Mouse (Mus musculus): Measurements from ENCODE around the gene Olfr1415.
"Not testable (repeated sequence)": the region's sequence is repeated elsewhere in the genome, so short reads cannot be mapped to it uniquely, and the experiment has no call there.

Gene Olfr1415

GRCm38 (mm10) chr1:92496001-92496400, at the start of gene Olfr1415:
Olfr1415 (minus strand) TSS chr1:92496101.
- DNase-seq (ENCODE audit: low read depth, low spot score) = no peak
- Histone ChIP-seq H3K36me3 (ENCODE audit: control insufficient read depth, insufficient read depth, low read length, poor library complexity, severe bottlenecking) (no peaks in the 10 kb centered on the region), H3K27me3 (ENCODE audit: control insufficient read depth, insufficient read depth, low read length, poor library complexity, severe bottlenecking) (no peaks in the 10 kb centered on the region; the same call in 1 of the 2 replicates)

GRCm38 (mm10) chr1:92539071-92539470, 43.2 kb upstream of the Olfr1415 start:
- DNase-seq (ENCODE audit: low read depth, low spot score) = no peak
- no peaks in the 10 kb centered on the region for H3K27me3 ChIP-seq (ENCODE audit: control insufficient read depth, insufficient read depth, low read length, poor library complexity, severe bottlenecking)

GRCm38 (mm10) chr1:92536972-92537371, 41.1 kb upstream of the Olfr1415 start:
- peak; percentile 4 for DNase-seq (ENCODE audit: low read depth, low spot score)
- H3K27me3 ChIP-seq (ENCODE audit: control insufficient read depth, insufficient read depth, low read length, poor library complexity, severe bottlenecking) = no peaks in the 10 kb centered on the region

More at GRCm38 (mm10) chr1:92539071-92539470, 43.2 kb upstream of the Olfr1415 start:
- no peaks in the 10 kb centered on the region for H3K36me3 ChIP-seq (ENCODE audit: control insufficient read depth, insufficient read depth, low read length, poor library complexity, severe bottlenecking)

GRCm38 (mm10) chr1:92523764-92524163, 27.9 kb upstream of the Olfr1415 start:
- no peaks in the 10 kb centered on the region for H3K27me3 ChIP-seq (ENCODE audit: control insufficient read depth, insufficient read depth, low read length, poor library complexity, severe bottlenecking)
- H3K36me3 ChIP-seq (ENCODE audit: control insufficient read depth, insufficient read depth, low read length, poor library complexity, severe bottlenecking) = no peaks in the 10 kb centered on the region
- DNase-seq (ENCODE audit: low read depth, low spot score) = no peak

More at GRCm38 (mm10) chr1:92536972-92537371, 41.1 kb upstream of the Olfr1415 start:
- H3K36me3 ChIP-seq (ENCODE audit: control insufficient read depth, insufficient read depth, low read length, poor library complexity, severe bottlenecking) = no peaks in the 10 kb centered on the region

- Histone ChIP-seq H3K36me3 (ENCODE audit: control insufficient read depth, insufficient read depth, low read length, poor library complexity, severe bottlenecking) (no peaks in the 10 kb centered on the region), H3K27me3 (ENCODE audit: control insufficient read depth, insufficient read depth, low read length, poor library complexity, severe bottlenecking) (no peaks in the 10 kb centered on the region)
- no peak for DNase-seq (ENCODE audit: low read depth, low spot score)
These were observed 25.5 kb upstream of the Olfr1415 start for GRCm38 (mm10) chr1:92521376-92521775.

- Histone ChIP-seq H3K27me3 (ENCODE audit: control insufficient read depth, insufficient read depth, low read length, poor library complexity, severe bottlenecking) (no peaks in the 10 kb centered on the region), H3K36me3 (ENCODE audit: control insufficient read depth, insufficient read depth, low read length, poor library complexity, severe bottlenecking) (no peaks in the 10 kb centered on the region)
- DNase-seq (ENCODE audit: low read depth, low spot score) = no peak
These were observed 23.1 kb upstream of the Olfr1415 start for GRCm38 (mm10) chr1:92519046-92519445.

- DNase-seq (ENCODE audit: low read depth, low spot score) = no peak
- no peaks in the 10 kb centered on the region for H3K27me3 ChIP-seq (ENCODE audit: control insufficient read depth, insufficient read depth, low read length, poor library complexity, severe bottlenecking)
- H3K36me3 ChIP-seq (ENCODE audit: control insufficient read depth, insufficient read depth, low read length, poor library complexity, severe bottlenecking) = no peaks in the 10 kb centered on the region
These were observed 22.7 kb upstream of the Olfr1415 start, which contains the start of gene Olfr1414 for GRCm38 (mm10) chr1:92518561-92518960. Olfr1414 (minus strand) TSS chr1:92518661.

GRCm38 (mm10) chr1:92515390-92515789, 19.5 kb upstream of the Olfr1415 start:
- no peaks in the 10 kb centered on the region for H3K36me3 ChIP-seq (ENCODE audit: control insufficient read depth, insufficient read depth, low read length, poor library complexity, severe bottlenecking)
- no peak for DNase-seq (ENCODE audit: low read depth, low spot score)

GRCm38 (mm10) chr1:92511646-92512045, 15.7 kb upstream of the Olfr1415 start:
- not testable (repeated sequence) for H3K27me3 ChIP-seq (ENCODE audit: control insufficient read depth, insufficient read depth, low read length, poor library complexity, severe bottlenecking); DNase-seq (ENCODE audit: low read depth, low spot score); H3K36me3 ChIP-seq (ENCODE audit: control insufficient read depth, insufficient read depth, low read length, poor library complexity, severe bottlenecking)

More at GRCm38 (mm10) chr1:92515390-92515789, 19.5 kb upstream of the Olfr1415 start:
- H3K27me3 ChIP-seq (ENCODE audit: control insufficient read depth, insufficient read depth, low read length, poor library complexity, severe bottlenecking) = no peaks in the 10 kb centered on the region

- Histone ChIP-seq H3K36me3 (ENCODE audit: control insufficient read depth, insufficient read depth, low read length, poor library complexity, severe bottlenecking) (no peaks in the 10 kb centered on the region), H3K27me3 (ENCODE audit: control insufficient read depth, insufficient read depth, low read length, poor library complexity, severe bottlenecking) (no peaks in the 10 kb centered on the region)
- no peak for DNase-seq (ENCODE audit: low read depth, low spot score)
These were observed 10.9 kb downstream of the Olfr1415 start, which contains the start of gene Olfr1416 for GRCm38 (mm10) chr1:92485013-92485412. Olfr1416 (minus strand) TSS chr1:92485113.

GRCm38 (mm10) chr1:92474066-92474578, 21.8 kb downstream of the Olfr1415 start:
- DNase-seq (ENCODE audit: low read depth, low spot score) = no peak
- peaks cover 2% of the 10 kb centered on the region for H3K36me3 ChIP-seq (ENCODE audit: control insufficient read depth, insufficient read depth, low read length, poor library complexity, severe bottlenecking)

GRCm38 (mm10) chr1:92473165-92474041, 22.5 kb downstream of the Olfr1415 start, which contains the start of gene Ndufa10:
Ndufa10 (minus strand) TSS chr1:92473860.
- Histone ChIP-seq H3K36me3 (ENCODE audit: control insufficient read depth, insufficient read depth, low read length, poor library complexity, severe bottlenecking) (peaks cover 2% of the 10 kb centered on the region), H3K27me3 (ENCODE audit: control insufficient read depth, insufficient read depth, low read length, poor library complexity, severe bottlenecking) (no peaks in the 10 kb centered on the region)
- peak; percentile 97 for DNase-seq (ENCODE audit: low read depth, low spot score)

More at GRCm38 (mm10) chr1:92474066-92474578, 21.8 kb downstream of the Olfr1415 start:
- H3K27me3 ChIP-seq (ENCODE audit: control insufficient read depth, insufficient read depth, low read length, poor library complexity, severe bottlenecking) = no peaks in the 10 kb centered on the region

- no peak for DNase-seq (ENCODE audit: low read depth, low spot score)
- Histone ChIP-seq H3K27me3 (ENCODE audit: control insufficient read depth, insufficient read depth, low read length, poor library complexity, severe bottlenecking) (no peaks in the 10 kb centered on the region), H3K36me3 (ENCODE audit: control insufficient read depth, insufficient read depth, low read length, poor library complexity, severe bottlenecking) (peaks cover 15% of the 10 kb centered on the region)
These were observed 27.0 kb downstream of the Olfr1415 start for GRCm38 (mm10) chr1:92468891-92469290.

- DNase-seq (ENCODE audit: low read depth, low spot score) = no peak
- peaks cover 22% of the 10 kb centered on the region for H3K36me3 ChIP-seq (ENCODE audit: control insufficient read depth, insufficient read depth, low read length, poor library complexity, severe bottlenecking)
- H3K27me3 ChIP-seq (ENCODE audit: control insufficient read depth, insufficient read depth, low read length, poor library complexity, severe bottlenecking) = no peaks in the 10 kb centered on the region
These were observed 37.5 kb downstream of the Olfr1415 start for GRCm38 (mm10) chr1:92458416-92458815.

GRCm38 (mm10) chr1:92457758-92458157, 38.1 kb downstream of the Olfr1415 start:
- H3K27me3 ChIP-seq (ENCODE audit: control insufficient read depth, insufficient read depth, low read length, poor library complexity, severe bottlenecking) = no peaks in the 10 kb centered on the region
- no peak for DNase-seq (ENCODE audit: low read depth, low spot score)

More at GRCm38 (mm10) chr1:92457758-92458157, 38.1 kb downstream of the Olfr1415 start:
- H3K36me3 ChIP-seq (ENCODE audit: control insufficient read depth, insufficient read depth, low read length, poor library complexity, severe bottlenecking) = peaks cover 20% of the 10 kb centered on the region

Data from splenic B cell, adult 2 months (primary cell).